Mouse (Mus musculus) midbrain, embryonic 12.5 days (tissue): ENCODE measurements at regions not wholly inside any gene's neighbourhood (a gene's known extent, or its start where the extent isn't known, plus 50 kb on each side); places are given as distances from the start of the nearest gene placed in this dataset.

ENCODE experiments used
- ATAC-seq: fragments of 200-750 bp; cut with Nextera tagmentation; 2 replicates; pipeline ENCODE4 v1.8.0; 2017; ENCODE audit warnings: low read depth, moderate TSS enrichment, moderate library complexity; ENCODE audit not compliant: low FRiP score
- H3K27ac ChIP-seq: fragments of 300-500 bp; sonication (generic); replicated peaks from 2 replicates; pipeline ENCODE4 v1.5.1; 2016; ENCODE audit warnings: mild to moderate bottlenecking
- H3K27me3 ChIP-seq: fragments of 300-500 bp; sonication (generic); 2 replicates; pipeline ENCODE4 v1.6.1; 2016; ENCODE audit warnings: mild to moderate bottlenecking
- H3K36me3 ChIP-seq: fragments of 300-500 bp; sonication (generic); 2 replicates; pipeline ENCODE4 v1.6.1; 2016
- H3K4me1 ChIP-seq: fragments of 300-500 bp; sonication (generic); 2 replicates; pipeline ENCODE4 v1.6.1; 2016
- H3K4me2 ChIP-seq: fragments of 300-500 bp; sonication (generic); replicated peaks from 2 replicates; pipeline ENCODE4 v1.6.1; 2016; ENCODE audit warnings: mild to moderate bottlenecking, moderate library complexity
- H3K4me3 ChIP-seq: fragments of 300-500 bp; sonication (generic); 2 replicates; pipeline ENCODE4 v1.5.1; 2016; ENCODE audit warnings: mild to moderate bottlenecking
- H3K9ac ChIP-seq: fragments of 300-500 bp; sonication (generic); replicated peaks from 2 replicates; pipeline ENCODE4 v1.6.1; 2016; ENCODE audit warnings: mild to moderate bottlenecking, moderate library complexity
- H3K9me3 ChIP-seq: fragments of 300-500 bp; sonication (generic); 2 replicates; pipeline ENCODE4 v1.6.1; 2016; ENCODE audit warnings: mild to moderate bottlenecking
- WGBS: fragments of 180-500 bp; shearing (Covaris S2); methylation state at CpG from one replicate; pipeline ENCODE4 v1.1.7; 2016; 5-methylcytosine and 5-hydroxymethylcytosine counted together

DNA sequence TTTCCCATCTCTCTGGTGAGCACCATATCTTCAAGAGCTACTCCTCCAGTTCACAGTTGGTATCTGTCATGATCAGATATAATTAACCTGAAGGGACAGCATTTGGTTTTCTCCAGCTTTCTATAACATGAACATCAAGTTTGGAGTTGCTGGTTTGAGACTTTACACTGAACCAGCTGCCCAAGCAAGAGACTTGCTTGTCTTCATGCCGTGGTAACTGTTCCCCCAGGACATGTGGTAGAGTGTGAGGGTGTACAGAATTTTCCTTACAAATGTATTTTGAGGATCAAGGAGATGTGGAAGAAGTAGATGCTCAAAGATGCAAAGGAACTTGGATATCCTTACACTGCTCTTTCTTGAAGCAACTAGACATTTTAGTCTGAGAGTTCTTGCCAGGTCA is 200.0 kb upstream of the Eci2 start:
- Histone ChIP-seq H3K4me1 (no peaks in the 10 kb centered on the region), H3K9ac (no peak overlapping the region), H3K27me3 (no peaks in the 10 kb centered on the region), H3K9me3 (no peaks in the 10 kb centered on the region), H3K4me3 (no peak overlapping the region), H3K4me2 (no peak overlapping the region), H3K27ac (no peak overlapping the region), H3K36me3 (no peaks in the 10 kb centered on the region)
- 86% methylated on average over 1 of the region's 1 CpGs for WGBS
- ATAC-seq = no peak

DNA sequence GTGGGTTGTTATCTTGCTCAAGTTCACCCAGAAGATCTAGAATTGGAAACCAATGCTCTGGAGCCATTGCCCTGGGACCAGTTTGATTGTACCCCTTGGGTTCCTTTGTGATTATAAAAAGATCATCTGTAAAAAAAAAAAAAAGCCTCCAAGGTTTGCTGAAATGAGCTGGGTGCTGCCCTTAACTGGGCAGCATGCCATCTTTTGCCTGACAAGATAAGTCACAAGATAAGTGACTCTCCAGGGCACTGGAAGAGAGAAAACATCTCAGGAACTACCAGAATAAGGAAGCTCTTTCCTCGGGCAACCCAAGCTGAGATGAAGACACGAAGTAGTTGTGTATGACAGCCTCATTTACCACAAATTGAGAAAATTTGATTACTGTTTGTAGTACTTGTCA is 202.7 kb upstream of the Eci2 start:
- no peak overlapping the region for H3K4me3 ChIP-seq
- no peaks in the 10 kb centered on the region for H3K4me1 ChIP-seq
- no peaks in the 10 kb centered on the region for H3K9me3 ChIP-seq
- H3K4me2 ChIP-seq = no peak overlapping the region
- H3K27me3 ChIP-seq = no peaks in the 10 kb centered on the region
- 78% methylated on average over 2 of the region's 2 CpGs for WGBS
- no peak overlapping the region for H3K9ac ChIP-seq
- no peak for ATAC-seq
- no peak overlapping the region for H3K27ac ChIP-seq
- no peaks in the 10 kb centered on the region for H3K36me3 ChIP-seq

GRCm38 (mm10) chr13:35233636-35234035 is 206.7 kb upstream of the Eci2 start:
- H3K4me3 ChIP-seq = no peak overlapping the region
- no peaks in the 10 kb centered on the region for H3K9me3 ChIP-seq
- no peaks in the 10 kb centered on the region for H3K4me1 ChIP-seq
- 85% methylated on average over 1 of the region's 1 CpGs for WGBS
- no peak overlapping the region for H3K9ac ChIP-seq
- H3K27ac ChIP-seq = no peak overlapping the region
- H3K27me3 ChIP-seq = no peaks in the 10 kb centered on the region
- ATAC-seq = no peak
- no peak overlapping the region for H3K4me2 ChIP-seq
- no peaks in the 10 kb centered on the region for H3K36me3 ChIP-seq

DNA sequence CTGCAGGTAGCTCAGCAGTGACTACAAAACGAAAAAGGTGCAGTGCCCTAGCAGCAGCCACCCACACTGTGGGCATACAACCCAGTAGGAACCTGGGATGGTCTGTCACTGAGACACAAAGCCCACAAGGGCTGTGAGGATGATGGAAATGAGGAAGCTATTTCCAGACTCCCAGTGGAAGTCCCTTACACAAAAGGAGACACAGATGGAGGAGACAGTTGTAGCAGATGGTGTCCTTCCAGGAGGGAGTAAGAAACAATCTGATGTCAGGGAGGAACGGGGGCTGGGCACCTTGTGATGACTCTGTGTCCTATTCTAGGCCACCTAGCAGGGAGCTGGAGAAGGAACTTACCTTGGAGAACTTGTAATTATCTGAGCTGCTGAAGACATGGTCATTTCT is 214.5 kb upstream of the Eci2 start:
- no peaks in the 10 kb centered on the region for H3K36me3 ChIP-seq
- ATAC-seq = no peak
- 73% methylated on average over 2 of the region's 2 CpGs for WGBS

GRCm38 (mm10) chr13:35243946-35244345 is 217.1 kb upstream of the Eci2 start:
- H3K4me2 ChIP-seq = no peak overlapping the region
- H3K27me3 ChIP-seq = no peaks in the 10 kb centered on the region
- H3K4me3 ChIP-seq = no peak overlapping the region
- no peaks in the 10 kb centered on the region for H3K4me1 ChIP-seq
- H3K36me3 ChIP-seq = no peaks in the 10 kb centered on the region
- no peaks in the 10 kb centered on the region for H3K9me3 ChIP-seq
- no peak overlapping the region for H3K9ac ChIP-seq
- ATAC-seq = no peak
- no peak overlapping the region for H3K27ac ChIP-seq

More for the DNA sequence above, 214.5 kb upstream of the Eci2 start:
- Histone ChIP-seq H3K9me3 (no peaks in the 10 kb centered on the region), H3K4me3 (no peak overlapping the region), H3K9ac (no peak overlapping the region), H3K27me3 (no peaks in the 10 kb centered on the region), H3K4me1 (no peaks in the 10 kb centered on the region), H3K27ac (no peak overlapping the region), H3K4me2 (no peak overlapping the region)

GRCm38 (mm10) chr13:35257386-35257785 is 230.5 kb upstream of the Eci2 start:
- H3K4me2 ChIP-seq = no peak overlapping the region
- H3K4me3 ChIP-seq = no peak overlapping the region
- H3K9ac ChIP-seq = no peak overlapping the region
- no peak overlapping the region for H3K27ac ChIP-seq
- H3K9me3 ChIP-seq = no peaks in the 10 kb centered on the region
- no peaks in the 10 kb centered on the region for H3K36me3 ChIP-seq
- H3K27me3 ChIP-seq = no peaks in the 10 kb centered on the region
- no peaks in the 10 kb centered on the region for H3K4me1 ChIP-seq
- 87% methylated on average over 2 of the region's 2 CpGs for WGBS
- ATAC-seq = no peak

DNA sequence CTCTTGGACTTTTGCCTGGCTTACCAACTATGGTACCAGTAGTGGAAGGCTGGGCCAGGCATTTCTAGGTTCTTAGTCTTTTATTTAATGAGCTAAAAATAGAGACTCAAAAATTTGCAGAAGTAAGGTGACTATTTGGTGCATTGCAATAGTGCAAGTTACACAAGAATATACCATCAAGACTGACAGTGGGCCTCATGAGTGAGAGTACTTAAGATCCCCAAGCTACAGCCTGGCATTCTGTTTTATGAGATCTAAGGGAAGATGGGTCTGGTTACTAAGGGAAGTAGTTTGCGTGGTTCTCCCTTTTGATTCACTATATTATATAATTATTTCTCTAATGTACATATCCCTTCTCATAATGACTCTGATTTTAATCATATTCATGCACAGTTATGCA is 231.8 kb upstream of the Eci2 start:
- ATAC-seq = no peak
- no peaks in the 10 kb centered on the region for H3K9me3 ChIP-seq
- H3K4me1 ChIP-seq = no peaks in the 10 kb centered on the region
- no peak overlapping the region for H3K4me2 ChIP-seq
- no peak overlapping the region for H3K27ac ChIP-seq
- H3K27me3 ChIP-seq = no peaks in the 10 kb centered on the region
- H3K36me3 ChIP-seq = no peaks in the 10 kb centered on the region
- no peak overlapping the region for H3K9ac ChIP-seq
- WGBS = 100% methylated on average over 1 of the region's 1 CpGs
- H3K4me3 ChIP-seq = no peak overlapping the region

DNA sequence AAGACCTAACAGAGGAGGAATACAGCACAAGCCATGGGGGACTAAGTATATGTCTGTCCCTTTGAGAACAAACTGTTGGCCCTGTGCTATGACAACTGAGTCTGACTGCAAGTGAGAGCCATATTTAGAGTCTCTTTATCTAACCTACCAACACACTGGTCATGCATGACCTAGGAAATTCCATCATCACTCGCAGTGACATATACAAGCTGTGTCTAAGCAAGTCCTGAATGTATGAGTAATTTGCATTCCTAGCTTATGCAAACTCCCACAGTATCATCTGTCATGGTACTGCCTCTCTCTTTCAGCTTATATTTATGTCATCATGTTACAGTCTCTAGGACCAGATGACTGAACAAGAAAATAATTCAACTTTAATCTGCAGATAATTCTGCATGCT is 257.1 kb upstream of the Eci2 start:
- Histone ChIP-seq H3K36me3 (no peaks in the 10 kb centered on the region), H3K4me1 (no peaks in the 10 kb centered on the region), H3K4me3 (no peak overlapping the region), H3K27me3 (no peaks in the 10 kb centered on the region), H3K9ac (no peak overlapping the region), H3K27ac (no peak overlapping the region), H3K4me2 (no peak overlapping the region), H3K9me3 (no peaks in the 10 kb centered on the region)
- WGBS = 93% methylated on average over 1 of the region's 1 CpGs
- no peak for ATAC-seq

DNA sequence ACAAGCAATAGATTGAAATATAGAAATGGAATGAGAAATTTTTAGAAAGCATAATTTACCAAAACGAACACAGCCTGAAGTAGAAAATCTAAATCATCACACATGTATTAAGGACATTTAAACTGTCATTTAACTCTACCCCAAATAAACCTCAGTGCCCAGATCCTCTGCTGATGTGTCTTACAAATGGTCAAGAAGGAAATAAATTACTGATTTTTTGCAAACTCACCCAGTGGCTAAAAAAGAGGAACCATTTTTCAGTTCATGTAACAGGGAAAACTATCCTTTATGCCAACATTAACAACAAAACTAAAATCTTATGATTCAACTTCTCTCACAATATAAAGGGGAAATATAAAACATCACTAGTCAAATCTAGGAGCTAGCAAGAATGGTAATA is 275.2 kb upstream of the Eci2 start:
- Histone ChIP-seq H3K9me3 (no peaks in the 10 kb centered on the region), H3K4me2 (no peak overlapping the region), H3K36me3 (no peaks in the 10 kb centered on the region), H3K27ac (no peak overlapping the region), H3K9ac (no peak overlapping the region), H3K4me3 (no peak overlapping the region), H3K4me1 (no peaks in the 10 kb centered on the region), H3K27me3 (no peaks in the 10 kb centered on the region)
- WGBS = 74% methylated on average over 1 of the region's 1 CpGs
- ATAC-seq = no peak

DNA sequence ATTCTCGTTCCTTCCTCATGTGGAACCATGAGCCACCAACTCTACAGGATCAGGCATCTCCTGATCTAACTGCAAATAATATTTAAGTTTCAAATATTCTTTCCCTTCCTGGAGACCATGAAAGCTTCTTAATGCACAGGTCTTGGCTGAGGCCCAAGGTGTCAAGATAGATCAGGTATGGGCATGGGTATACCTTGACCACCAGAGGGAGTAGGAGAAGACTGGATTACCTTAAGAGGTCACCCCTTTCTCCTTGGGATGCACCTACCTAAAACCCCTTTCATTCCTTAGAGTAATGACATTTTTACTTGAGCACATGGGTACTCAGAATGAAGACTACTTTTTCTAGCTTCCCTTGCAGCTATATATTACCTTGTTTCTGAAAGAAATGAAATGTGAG is 289.9 kb upstream of the Eci2 start:
- 85% methylated on average over 1 of the region's 1 CpGs for WGBS
- H3K36me3 ChIP-seq = no peaks in the 10 kb centered on the region
- no peaks in the 10 kb centered on the region for H3K4me1 ChIP-seq
- no peaks in the 10 kb centered on the region for H3K9me3 ChIP-seq
- H3K9ac ChIP-seq = no peak overlapping the region
- no peaks in the 10 kb centered on the region for H3K27me3 ChIP-seq
- ATAC-seq = no peak
- H3K4me3 ChIP-seq = no peak overlapping the region
- no peak overlapping the region for H3K27ac ChIP-seq
- no peak overlapping the region for H3K4me2 ChIP-seq

- Histone ChIP-seq H3K9me3 (no peaks in the 10 kb centered on the region), H3K27ac (no peak overlapping the region), H3K27me3 (no peaks in the 10 kb centered on the region), H3K9ac (no peak overlapping the region), H3K4me2 (no peak overlapping the region), H3K4me1 (no peaks in the 10 kb centered on the region), H3K4me3 (no peak overlapping the region), H3K36me3 (no peaks in the 10 kb centered on the region)
- WGBS = 54% methylated on average over 10 of the region's 10 CpGs
- ATAC-seq = no peak
Observed at GRCm38 (mm10) chr13:35326682-35327242, 299.9 kb upstream of the Eci2 start.

- no peaks in the 10 kb centered on the region for H3K9me3 ChIP-seq
- no peak overlapping the region for H3K27ac ChIP-seq
- H3K4me3 ChIP-seq = no peak overlapping the region
- no peak for ATAC-seq
- 67% methylated on average over 2 of the region's 2 CpGs for WGBS
- no peak overlapping the region for H3K4me2 ChIP-seq
- no peaks in the 10 kb centered on the region for H3K27me3 ChIP-seq
- no peak overlapping the region for H3K9ac ChIP-seq
- H3K36me3 ChIP-seq = no peaks in the 10 kb centered on the region
- H3K4me1 ChIP-seq = no peaks in the 10 kb centered on the region
Observed at GRCm38 (mm10) chr13:35328320-35328719, 301.4 kb upstream of the Eci2 start.

DNA sequence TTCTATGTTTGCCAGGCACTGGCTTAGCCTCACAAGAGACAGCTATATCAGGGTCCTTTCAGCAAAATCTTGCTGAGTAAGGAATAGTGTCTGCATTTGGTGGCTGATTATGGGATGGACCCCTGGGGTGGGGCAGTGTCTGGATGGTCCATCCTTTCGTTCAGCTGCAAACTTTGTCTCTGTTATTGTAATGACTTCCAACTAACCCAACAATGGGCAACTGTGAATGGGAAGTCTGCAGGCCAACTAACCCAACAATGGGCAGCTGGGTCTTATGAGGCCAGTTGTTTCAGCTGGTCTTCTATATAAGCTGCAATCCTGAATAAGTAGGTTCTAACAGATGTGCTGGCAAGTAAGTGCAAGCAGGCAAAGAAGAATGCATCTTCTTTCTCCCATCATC is 304.0 kb upstream of the Eci2 start:
- no peaks in the 10 kb centered on the region for H3K36me3 ChIP-seq
- no peak overlapping the region for H3K9ac ChIP-seq
- no peak overlapping the region for H3K27ac ChIP-seq
- H3K4me3 ChIP-seq = no peak overlapping the region
- ATAC-seq = no peak
- WGBS = 32% methylated on average over 1 of the region's 1 CpGs
- no peak overlapping the region for H3K4me2 ChIP-seq
- no peaks in the 10 kb centered on the region for H3K9me3 ChIP-seq
- H3K27me3 ChIP-seq = no peaks in the 10 kb centered on the region
- no peaks in the 10 kb centered on the region for H3K4me1 ChIP-seq
